Mouse (Mus musculus) midbrain, embryonic 14.5 days (tissue): ENCODE measurements at regions not wholly inside any gene's neighbourhood (a gene's known extent, or its start where the extent isn't known, plus 50 kb on each side); places are given as distances from the start of the nearest gene placed in this dataset.

Source experiments
- ATAC-seq: fragments of 200-750 bp; cut with Nextera tagmentation; 2 replicates; pipeline ENCODE4 v1.8.0; 2017; ENCODE audit warnings: moderate number of reproducible peaks, moderate library complexity; ENCODE audit not compliant: low FRiP score, low TSS enrichment
- DNase-seq: peaks from one replicate; pipeline ENCODE4 v3.0.0-alpha.2; 2015
- H3K27ac ChIP-seq: fragments of 300-500 bp; sonication (generic); replicated peaks from 2 replicates; pipeline ENCODE4 v1.5.1; 2014; ENCODE audit warnings: mild to moderate bottlenecking, low read depth, low read length, moderate library complexity
- H3K27me3 ChIP-seq: fragments of 300-500 bp; sonication (generic); 2 replicates; pipeline ENCODE4 v1.6.1; 2014; ENCODE audit warnings: low read length, control low read depth, mixed read lengths; ENCODE audit not compliant: control insufficient read depth, insufficient read depth
- H3K36me3 ChIP-seq: fragments of 300-500 bp; sonication (generic); 2 replicates; pipeline ENCODE4 v1.6.1; 2014; ENCODE audit warnings: low read length, control low read depth; ENCODE audit not compliant: control insufficient read depth, insufficient read depth
- H3K4me1 ChIP-seq: fragments of 300-500 bp; sonication (generic); 2 replicates; pipeline ENCODE4 v1.6.1; 2014; ENCODE audit warnings: mild to moderate bottlenecking, antibody characterized with exemption, low read length, control low read depth; ENCODE audit not compliant: control insufficient read depth, insufficient read depth
- H3K4me2 ChIP-seq: fragments of 300-500 bp; sonication (generic); 2 replicates; pipeline ENCODE4 v1.6.1; 2014; ENCODE audit warnings: mild to moderate bottlenecking, low read length, moderate library complexity
- H3K4me3 ChIP-seq: fragments of 300-500 bp; sonication (generic); replicated peaks from 2 replicates; pipeline ENCODE4 v1.5.1; 2014; ENCODE audit warnings: low read depth, low read length
- H3K9ac ChIP-seq: fragments of 300-500 bp; sonication (generic); replicated peaks from 2 replicates; pipeline ENCODE4 v1.6.1; 2014; ENCODE audit warnings: mild to moderate bottlenecking, low read length, moderate library complexity
- H3K9me3 ChIP-seq: fragments of 300-500 bp; sonication (generic); 2 replicates; pipeline ENCODE4 v1.6.1; 2016; ENCODE audit warnings: low read length, control low read depth, mixed read lengths; ENCODE audit not compliant: control insufficient read depth
- WGBS: fragments of 180-500 bp; shearing (Covaris S2); extraction: QIAGEN DNeasy Blood & Tissue Kit; methylation state at CpG from one replicate; pipeline ENCODE4 v1.1.7; 2014; 5-methylcytosine and 5-hydroxymethylcytosine counted together

DNA sequence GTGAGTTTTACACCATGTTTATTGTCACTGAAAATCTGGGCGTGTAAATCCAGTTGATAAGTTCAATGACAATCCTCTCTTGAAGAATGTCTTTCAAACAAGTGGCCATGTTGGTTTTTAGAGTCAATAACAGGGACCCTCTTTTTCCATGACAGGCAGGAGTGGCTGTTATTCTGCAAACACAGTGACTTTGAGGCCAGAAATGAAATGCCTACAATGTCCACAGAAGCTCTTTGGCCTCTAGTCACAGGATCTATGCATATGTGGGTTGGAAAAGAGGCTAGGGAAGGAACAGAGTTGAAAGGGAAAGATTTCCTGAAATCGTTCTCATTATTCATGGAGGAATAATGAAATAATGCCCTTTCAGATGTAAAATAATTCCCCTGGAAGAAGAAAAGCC, 101.9 kb upstream of the Hs3st1 start:
- Histone ChIP-seq H3K4me3 (no peak overlapping the region), H3K36me3 (no peaks in the 10 kb centered on the region), H3K4me1 (0 out of 2 replicates have a peak, but pooled peaks cover 4% of the 10 kb centered on the region), H3K4me2 (no peak overlapping the region), H3K27ac (0 out of 2 replicates have a peak overlapping the region, but pooled peaks have one; percentile 2), H3K27me3 (no peaks in the 10 kb centered on the region), H3K9me3 (no peaks in the 10 kb centered on the region), H3K9ac (no peak overlapping the region)
- DNase-seq (no peak), ATAC-seq (peak; percentile 39; the same call in 1 of the 2 replicates)
- 17% methylated on average over 2 of the region's 2 CpGs for WGBS

DNA sequence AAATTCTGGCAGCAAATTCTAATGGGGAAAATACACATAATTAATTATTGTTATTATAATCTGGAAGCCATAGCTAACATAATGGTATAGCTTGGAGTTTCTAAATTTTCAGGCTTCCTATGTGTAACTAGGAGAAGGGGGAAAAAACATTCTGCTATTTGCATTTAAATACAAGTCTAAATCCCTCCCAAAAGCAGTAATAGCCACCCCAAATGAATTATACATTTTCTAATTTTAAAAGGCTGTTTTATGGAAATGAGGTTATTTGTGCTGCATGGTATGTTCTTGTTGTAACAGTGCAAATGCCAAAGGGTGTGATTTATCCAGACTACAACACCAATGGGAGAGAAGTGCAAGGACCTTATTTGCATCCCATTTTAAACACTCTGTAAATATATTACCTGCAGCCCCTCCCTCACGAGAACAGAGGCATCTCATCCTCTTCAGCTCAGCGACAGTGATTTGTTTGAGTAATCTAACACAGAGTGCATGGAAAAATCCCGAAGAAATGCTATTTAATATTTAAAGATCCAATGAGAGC, 101.4 kb upstream of the Hs3st1 start:
- Histone ChIP-seq H3K4me2 (no peak overlapping the region), H3K9ac (no peak overlapping the region), H3K4me3 (no peak overlapping the region), H3K36me3 (no peaks in the 10 kb centered on the region), H3K4me1 (0 out of 2 replicates have a peak, but pooled peaks cover 4% of the 10 kb centered on the region), H3K27me3 (no peaks in the 10 kb centered on the region), H3K27ac (0 out of 2 replicates have a peak overlapping the region, but pooled peaks have one; percentile 2), H3K9me3 (no peaks in the 10 kb centered on the region)
- ATAC-seq (peak; percentile 70), DNase-seq (peak; percentile 46)
- 25% methylated on average over 3 of the region's 3 CpGs for WGBS

DNA sequence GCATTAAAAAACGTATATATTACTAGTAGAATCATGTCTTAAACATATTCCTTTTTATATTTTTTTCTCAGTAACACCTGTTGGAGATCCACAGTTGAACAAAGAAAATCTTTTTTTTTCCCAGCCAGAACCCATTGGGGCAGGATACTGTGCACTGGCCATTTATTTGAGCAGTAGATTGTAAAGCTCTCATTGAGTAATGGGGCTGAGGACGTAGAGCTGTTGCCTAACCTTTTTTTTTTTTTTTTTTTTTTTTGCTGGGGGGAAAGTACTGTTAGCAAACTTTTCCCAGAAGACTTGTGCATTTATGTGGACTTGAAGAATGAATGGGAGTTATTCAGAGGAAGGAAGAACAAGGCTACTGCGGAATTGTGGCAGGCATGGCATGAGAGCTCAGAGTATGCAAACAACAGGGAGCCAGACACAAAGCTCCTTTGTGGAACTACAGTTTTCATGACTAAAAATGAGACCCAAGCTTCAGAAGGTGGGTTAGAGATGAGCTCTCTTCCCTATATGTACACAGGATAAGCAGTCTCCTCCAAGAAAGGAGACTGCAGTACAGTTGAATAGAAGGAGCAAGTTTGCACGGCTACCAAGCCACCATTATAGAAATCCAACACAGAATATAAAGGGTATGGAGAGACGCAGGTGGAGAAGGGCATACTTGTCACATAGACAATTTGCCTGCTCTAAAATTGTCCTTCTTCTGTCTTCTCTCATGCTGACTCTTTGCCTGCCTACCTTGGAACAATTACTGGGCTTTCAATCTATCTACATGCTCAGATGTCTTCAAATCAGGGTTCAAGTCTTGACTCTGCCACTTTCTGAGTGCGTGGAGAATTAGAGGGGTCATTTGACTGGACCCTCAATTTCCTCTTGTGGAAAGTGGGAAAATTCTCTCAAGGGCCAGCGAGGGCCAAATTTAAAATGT, 100.7 kb upstream of the Hs3st1 start:
- H3K4me3 ChIP-seq: no peak overlapping the region
- H3K4me1 ChIP-seq: 0 out of 2 replicates have a peak, but pooled peaks cover 4% of the 10 kb centered on the region
- WGBS: 46% methylated on average over 7 of the region's 7 CpGs
- no peak overlapping the region for H3K4me2 ChIP-seq
- H3K27me3 ChIP-seq: no peaks in the 10 kb centered on the region
- ATAC-seq: no peak
- H3K9ac ChIP-seq: no peak overlapping the region
- DNase-seq: peak; percentile 24
- no peaks in the 10 kb centered on the region for H3K9me3 ChIP-seq
- peak overlapping the region; percentile 39; the same call in 1 of the 2 replicates for H3K27ac ChIP-seq
- H3K36me3 ChIP-seq: no peaks in the 10 kb centered on the region

DNA sequence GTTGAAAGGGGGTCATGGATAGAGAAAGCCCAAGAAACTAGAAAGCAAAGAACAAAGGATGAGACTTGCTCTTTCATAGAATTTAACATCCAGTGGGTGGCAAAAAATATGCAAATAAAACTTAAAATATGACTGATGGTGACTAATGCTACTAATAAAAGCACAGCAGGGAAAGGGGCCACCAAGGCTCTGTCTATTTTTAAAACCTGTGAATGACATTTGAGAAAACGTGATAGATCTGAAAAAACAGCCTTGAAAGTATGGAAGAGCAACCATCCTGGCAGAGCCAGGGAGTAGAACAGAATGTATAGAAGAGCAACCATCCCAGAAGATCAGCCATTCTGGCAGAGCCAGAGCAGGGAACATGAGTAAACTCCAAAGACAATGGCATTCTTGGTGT, 91.9 kb upstream of the Hs3st1 start:
- H3K9me3 ChIP-seq: no peaks in the 10 kb centered on the region
- ATAC-seq: no peak
- H3K27me3 ChIP-seq: no peaks in the 10 kb centered on the region
- no peak overlapping the region for H3K4me2 ChIP-seq
- no peak for DNase-seq
- 36% methylated on average over 1 of the region's 1 CpGs for WGBS
- no peaks in the 10 kb centered on the region for H3K4me1 ChIP-seq
- no peak overlapping the region for H3K9ac ChIP-seq
- H3K27ac ChIP-seq: no peak overlapping the region
- no peak overlapping the region for H3K4me3 ChIP-seq
- no peaks in the 10 kb centered on the region for H3K36me3 ChIP-seq

DNA sequence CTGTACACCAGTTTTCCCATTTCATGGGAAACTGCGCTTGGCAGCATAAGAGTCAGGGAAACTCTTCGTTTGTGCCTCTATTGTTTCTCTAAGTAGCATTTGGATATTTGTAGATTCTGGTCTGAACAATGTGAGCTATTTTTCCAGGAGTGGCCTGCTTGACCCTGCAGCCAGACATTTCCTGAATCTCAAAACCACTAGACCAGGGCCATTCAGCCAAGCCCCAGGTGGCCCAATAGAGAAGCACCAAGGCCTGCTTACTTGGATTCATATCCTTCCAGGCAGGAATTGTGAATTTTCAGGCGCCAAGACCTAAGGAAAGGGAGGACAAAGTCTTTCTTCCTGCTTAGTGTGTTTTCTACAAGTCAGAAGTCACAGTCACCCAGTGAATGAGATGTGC, 85.9 kb upstream of the Hs3st1 start:
- H3K4me2 ChIP-seq: no peak overlapping the region
- no peak overlapping the region for H3K9ac ChIP-seq
- H3K4me3 ChIP-seq: no peak overlapping the region
- 61% methylated on average over 3 of the region's 3 CpGs for WGBS
- H3K4me1 ChIP-seq: no peaks in the 10 kb centered on the region
- no peaks in the 10 kb centered on the region for H3K36me3 ChIP-seq
- no peaks in the 10 kb centered on the region for H3K27me3 ChIP-seq
- DNase-seq (no peak), ATAC-seq (no peak)
- no peaks in the 10 kb centered on the region for H3K9me3 ChIP-seq
- H3K27ac ChIP-seq: no peak overlapping the region

DNA sequence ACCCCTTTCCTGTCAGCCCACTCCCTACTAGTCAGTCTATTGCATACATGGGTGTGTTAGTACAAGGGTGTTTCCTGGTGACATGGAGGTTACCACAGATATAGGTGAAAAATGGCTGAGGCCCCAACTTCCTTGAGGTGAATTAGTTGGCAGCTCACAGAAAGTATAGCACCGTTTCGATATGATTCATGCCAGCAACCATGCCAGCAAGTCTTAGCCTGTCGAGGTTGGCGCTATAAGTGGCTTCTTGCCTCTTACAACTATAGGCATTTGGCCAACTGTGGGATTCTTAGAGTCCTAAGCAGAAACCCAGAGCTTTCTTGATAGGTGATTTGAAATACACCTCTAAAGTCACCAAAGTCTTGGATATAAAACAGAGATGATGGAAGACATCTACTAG, 85.3 kb upstream of the Hs3st1 start:
- Histone ChIP-seq H3K27me3 (no peaks in the 10 kb centered on the region), H3K36me3 (no peaks in the 10 kb centered on the region), H3K9ac (no peak overlapping the region), H3K4me3 (no peak overlapping the region), H3K4me2 (no peak overlapping the region), H3K27ac (no peak overlapping the region), H3K9me3 (no peaks in the 10 kb centered on the region), H3K4me1 (no peaks in the 10 kb centered on the region)
- WGBS: 96% methylated on average over 4 of the region's 4 CpGs
- DNase-seq (no peak), ATAC-seq (no peak)

DNA sequence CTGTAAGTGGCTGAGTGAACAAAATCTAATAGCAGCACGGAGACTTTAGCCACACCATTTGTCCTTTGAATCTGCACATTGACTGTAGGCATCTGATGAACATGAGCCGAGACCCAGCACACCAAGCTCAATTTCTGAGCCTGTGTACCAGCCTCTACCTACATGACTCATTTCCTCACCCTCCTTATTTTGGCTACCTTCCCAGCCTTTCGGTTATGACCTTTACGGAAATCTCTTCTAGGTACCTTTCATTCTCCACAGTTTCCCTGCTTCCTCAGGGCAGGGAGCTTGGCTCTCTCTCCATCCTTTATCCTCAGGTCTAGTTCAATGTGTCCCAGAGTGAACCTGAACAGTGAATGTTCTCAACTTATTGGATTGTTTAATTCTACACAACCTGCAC, 77.3 kb upstream of the Hs3st1 start:
- H3K36me3 ChIP-seq: no peaks in the 10 kb centered on the region
- WGBS: 94% methylated on average over 4 of the region's 4 CpGs
- H3K9me3 ChIP-seq: no peaks in the 10 kb centered on the region

DNA sequence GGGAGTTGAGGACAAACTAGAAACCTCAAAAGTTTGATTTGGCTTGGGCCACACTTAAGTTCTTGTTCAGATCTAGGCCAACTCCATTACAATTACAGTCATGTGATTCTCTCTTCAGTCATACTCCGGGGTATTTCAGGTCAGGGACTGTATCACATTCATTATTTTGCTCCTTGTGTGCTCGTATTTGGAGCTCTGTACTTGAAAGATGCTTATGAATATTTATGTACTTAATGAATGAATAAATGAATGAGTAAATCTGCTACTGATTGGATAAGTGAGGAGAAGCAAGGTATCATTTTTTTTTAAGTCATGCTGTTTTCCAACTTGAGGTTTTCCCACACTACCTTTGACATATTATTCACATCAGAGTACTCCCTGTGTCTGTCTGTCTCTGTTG, 69.4 kb upstream of the Hs3st1 start:
- DNase-seq: no peak
- 54% methylated on average over 2 of the region's 2 CpGs for WGBS
- H3K27ac ChIP-seq: no peak overlapping the region

More for the DNA sequence above, 77.3 kb upstream of the Hs3st1 start:
- Histone ChIP-seq H3K27me3 (no peaks in the 10 kb centered on the region), H3K4me3 (no peak overlapping the region), H3K27ac (no peak overlapping the region), H3K4me1 (no peaks in the 10 kb centered on the region), H3K9ac (no peak overlapping the region), H3K4me2 (no peak overlapping the region)
- no peak for DNase-seq
- ATAC-seq: no peak

DNA sequence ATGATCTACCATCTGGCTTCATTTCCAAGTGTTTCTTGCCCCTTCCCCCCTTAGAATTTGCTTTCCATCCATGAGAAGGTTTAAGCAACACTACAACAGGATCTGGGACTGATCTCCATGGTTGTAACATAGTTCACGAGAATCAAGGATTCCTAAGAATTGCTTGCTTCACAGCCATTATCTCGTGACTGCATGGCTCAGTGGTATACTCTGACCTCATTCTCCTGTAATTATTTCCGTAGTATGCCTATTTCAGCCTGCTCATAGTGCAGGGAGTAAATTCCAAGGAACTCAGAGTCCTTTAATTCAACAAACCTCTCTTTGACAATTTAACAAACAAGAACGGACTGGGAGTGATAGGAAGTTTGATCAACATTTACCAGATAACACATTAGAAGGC, 51.4 kb upstream of the Hs3st1 start:
- WGBS: 86% methylated on average over 4 of the region's 4 CpGs

More for the DNA sequence above, 69.4 kb upstream of the Hs3st1 start:
- H3K4me2 ChIP-seq: no peak overlapping the region
- H3K9ac ChIP-seq: no peak overlapping the region
- no peaks in the 10 kb centered on the region for H3K36me3 ChIP-seq
- no peak overlapping the region for H3K4me3 ChIP-seq
- H3K9me3 ChIP-seq: no peaks in the 10 kb centered on the region
- no peaks in the 10 kb centered on the region for H3K27me3 ChIP-seq
- H3K4me1 ChIP-seq: no peaks in the 10 kb centered on the region
- no peak for ATAC-seq

More for the DNA sequence above, 51.4 kb upstream of the Hs3st1 start:
- Histone ChIP-seq H3K27ac (no peak overlapping the region), H3K27me3 (no peaks in the 10 kb centered on the region), H3K4me3 (no peak overlapping the region), H3K9ac (no peak overlapping the region), H3K4me1 (no peaks in the 10 kb centered on the region), H3K9me3 (no peaks in the 10 kb centered on the region), H3K36me3 (no peaks in the 10 kb centered on the region), H3K4me2 (no peak overlapping the region)
- DNase-seq (no peak), ATAC-seq (no peak)
